Mouse (Mus musculus) lung, postnatal 10 days (tissue): ENCODE measurements around the gene Cyp4a32.
A peak's percentile ranks its signal among the peaks of the same experiment; 100 is the strongest.

Experiments used
- DNase-seq: peaks from one replicate; pipeline ENCODE4 v3.0.0; 2021

Gene Cyp4a32

GRCm38 (mm10) chr4:115657104-115657866, 56.5 kb downstream of the Cyp4a32 start:
- peak; percentile 56 for DNase-seq

GRCm38 (mm10) chr4:115657867-115658249, 57.1 kb downstream of the Cyp4a32 start:
- no peak for DNase-seq

- no peak for DNase-seq
Observed at GRCm38 (mm10) chr4:115659190-115659589, 58.4 kb downstream of the Cyp4a32 start.
